Mouse (Mus musculus): Measurements from ENCODE around the gene Lmf2.

Gene Lmf2

DNA sequence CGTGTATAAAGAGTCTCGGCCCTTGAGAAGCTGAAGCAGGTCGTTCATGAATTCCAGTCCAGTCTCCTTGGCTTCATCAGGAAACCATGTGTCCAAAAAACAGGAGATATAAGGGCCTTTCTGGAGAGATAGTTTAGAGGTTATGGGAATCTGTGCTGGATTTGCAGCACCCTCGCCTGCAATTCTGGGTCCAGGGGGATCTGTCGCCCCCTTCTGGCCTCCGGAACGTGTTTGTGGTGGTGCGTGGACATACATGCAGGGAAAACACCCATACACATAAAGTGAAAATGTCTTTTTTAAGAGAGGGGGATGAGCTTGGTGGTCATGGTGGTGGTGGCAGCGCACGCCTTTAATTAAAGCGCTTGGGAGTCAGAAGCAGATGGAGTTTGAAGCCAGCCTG is 39.3 kb downstream of the Lmf2 start:
- Histone ChIP-seq H3K4me1 (replicated peaks; ENCODE audit: low read depth, low read length) (peaks cover 30% of the 10 kb centered on the region), H3K9me3 (ENCODE audit: low read length) (peaks cover under 1% of the 10 kb centered on the region; the same call in 1 of the 2 replicates), H3K27me3 (ENCODE audit: insufficient read depth, low read length) (0 out of 2 replicates have a peak, but pooled peaks cover 3% of the 10 kb centered on the region), H3K4me3 (replicated peaks; ENCODE audit: low read length) (peak overlapping the region; percentile 100), H3K36me3 (ENCODE audit: insufficient read depth, low read length) (no peaks in the 10 kb centered on the region)
- TF ChIP-seq NANOG (IDR thresholded peaks at IDR 0.05; ENCODE audit: borderline replicate concordance, low read length) (no peak), POU5F1 (IDR thresholded peaks at IDR 0.05; ENCODE audit: borderline replicate concordance, low read length) (no peak), CTCF (conservative IDR thresholded peaks at IDR 0.05; ENCODE audit: low read length) (peak; percentile 66)

DNA sequence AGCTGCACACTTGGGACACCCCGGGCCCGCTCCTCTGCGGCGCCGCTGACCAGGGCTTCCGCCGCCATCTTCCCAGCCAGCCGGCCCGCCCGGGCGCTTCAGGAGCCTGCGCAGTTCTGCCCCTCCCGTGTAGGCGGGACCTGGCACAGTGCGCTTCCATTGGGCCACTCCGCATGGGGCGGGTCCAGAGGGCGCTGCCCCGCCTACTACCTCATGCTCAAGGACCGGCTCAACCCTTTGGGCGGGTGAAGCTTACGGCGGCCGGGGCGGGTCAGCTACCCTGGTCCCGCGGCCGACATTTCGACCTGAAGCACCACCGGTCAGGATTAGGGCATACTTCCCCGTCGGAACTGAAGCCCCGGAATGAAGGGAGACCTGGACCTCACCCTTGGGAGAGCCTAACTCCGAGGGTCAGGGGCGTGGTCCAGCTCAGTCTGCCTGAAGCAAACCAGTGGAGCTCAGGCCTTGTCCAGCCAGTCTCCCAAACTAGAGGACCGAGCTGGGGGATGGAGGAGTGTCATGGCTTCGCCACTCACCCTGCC is 40.2 kb downstream of the Lmf2 start, which contains the start of gene Sbf1:
Gene Sbf1 (minus strand): TSS at position 122 of the 542 bp plus-strand sequence.
- Histone ChIP-seq H3K4me1 (replicated peaks; ENCODE audit: low read depth, low read length) (peaks cover 33% of the 10 kb centered on the region), H3K36me3 (ENCODE audit: insufficient read depth, low read length) (no peaks in the 10 kb centered on the region), H3K9me3 (ENCODE audit: low read length) (peaks cover 4% of the 10 kb centered on the region; the same call in 1 of the 2 replicates), H3K27me3 (ENCODE audit: insufficient read depth, low read length) (no peaks in the 10 kb centered on the region), H3K4me3 (replicated peaks; ENCODE audit: low read length) (peak within 1 kb of the TSS; percentile 100)
- no peak for TF ChIP-seq CTCF (conservative IDR thresholded peaks at IDR 0.05; ENCODE audit: low read length)
- no peak for TF ChIP-seq POU5F1 (IDR thresholded peaks at IDR 0.05; ENCODE audit: borderline replicate concordance, low read length)
- no peak for TF ChIP-seq NANOG (IDR thresholded peaks at IDR 0.05; ENCODE audit: borderline replicate concordance, low read length)

DNA sequence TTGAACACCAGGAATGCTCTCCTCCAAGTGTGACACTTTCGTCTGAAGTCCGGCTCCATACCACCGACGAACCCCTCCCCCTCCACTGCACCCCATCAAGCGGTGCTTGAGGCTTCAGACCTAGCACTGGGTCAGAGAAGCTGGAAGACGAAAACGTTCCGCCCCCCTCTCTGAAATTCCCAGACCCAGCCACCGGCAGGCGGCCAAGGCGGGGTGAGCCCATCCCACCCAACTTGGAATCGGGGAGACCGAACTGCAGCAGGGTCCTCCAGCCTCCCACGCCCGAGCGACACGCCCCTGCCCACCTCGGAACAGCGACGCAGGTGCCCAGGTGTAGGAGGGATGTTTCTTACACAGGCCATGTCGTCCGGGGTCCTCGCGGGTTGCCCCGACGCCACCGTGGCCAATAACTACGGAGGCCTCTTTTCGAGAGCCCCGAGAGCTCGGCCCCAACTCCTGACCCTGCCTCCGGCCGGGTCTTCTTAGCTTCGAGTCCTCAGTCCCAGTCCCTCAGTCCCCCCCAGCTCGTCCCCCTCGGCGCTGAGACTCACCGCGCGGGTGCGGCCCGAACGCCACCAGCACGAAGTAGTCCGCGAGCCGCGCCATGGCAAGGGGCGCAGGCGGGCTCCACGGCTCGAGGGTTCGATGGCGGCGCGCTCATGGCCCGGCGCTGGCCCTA is 40.8 kb downstream of the Lmf2 start:
- TF ChIP-seq CTCF (conservative IDR thresholded peaks at IDR 0.05; ENCODE audit: low read length) (no peak), POU5F1 (IDR thresholded peaks at IDR 0.05; ENCODE audit: borderline replicate concordance, low read length) (no peak), NANOG (IDR thresholded peaks at IDR 0.05; ENCODE audit: borderline replicate concordance, low read length) (no peak)
- H3K36me3 ChIP-seq (ENCODE audit: insufficient read depth, low read length), result no peaks in the 10 kb centered on the region
- peak overlapping the region; percentile 100 for H3K4me3 ChIP-seq (replicated peaks; ENCODE audit: low read length)
- H3K9me3 ChIP-seq (ENCODE audit: low read length), result peaks cover 4% of the 10 kb centered on the region; the same call in 1 of the 2 replicates
- H3K4me1 ChIP-seq (replicated peaks; ENCODE audit: low read depth, low read length), result peaks cover 38% of the 10 kb centered on the region
- H3K27me3 ChIP-seq (ENCODE audit: insufficient read depth, low read length), result no peaks in the 10 kb centered on the region

DNA sequence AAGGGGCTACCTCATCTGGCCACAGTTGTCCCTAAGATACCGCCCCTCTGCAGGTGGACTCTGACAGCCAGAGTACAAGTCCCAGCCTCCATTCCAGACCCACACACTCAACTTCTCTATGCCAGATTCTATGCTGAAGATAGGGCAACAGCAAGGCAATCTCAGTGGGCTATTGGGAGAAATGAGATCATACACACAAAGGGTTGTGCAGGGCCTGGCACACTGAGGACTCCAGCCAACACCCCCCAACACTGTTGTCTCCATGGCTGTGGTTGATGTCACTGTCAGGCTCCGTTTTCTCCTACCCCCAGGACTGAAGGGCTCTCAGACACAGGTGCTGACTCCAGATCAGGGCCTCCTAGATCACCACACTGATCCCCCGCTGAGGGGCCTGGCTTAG is 41.4 kb downstream of the Lmf2 start:
- Histone ChIP-seq H3K27me3 (ENCODE audit: insufficient read depth, low read length) (no peaks in the 10 kb centered on the region), H3K4me1 (replicated peaks; ENCODE audit: low read depth, low read length) (peaks cover 42% of the 10 kb centered on the region), H3K9me3 (ENCODE audit: low read length) (peaks cover 4% of the 10 kb centered on the region; the same call in 1 of the 2 replicates), H3K4me3 (replicated peaks; ENCODE audit: low read length) (peak overlapping the region; percentile 100), H3K36me3 (ENCODE audit: insufficient read depth, low read length) (no peaks in the 10 kb centered on the region)
- TF ChIP-seq CTCF (conservative IDR thresholded peaks at IDR 0.05; ENCODE audit: low read length), result no peak
- TF ChIP-seq POU5F1 (IDR thresholded peaks at IDR 0.05; ENCODE audit: borderline replicate concordance, low read length), result no peak
- no peak for TF ChIP-seq NANOG (IDR thresholded peaks at IDR 0.05; ENCODE audit: borderline replicate concordance, low read length)

DNA sequence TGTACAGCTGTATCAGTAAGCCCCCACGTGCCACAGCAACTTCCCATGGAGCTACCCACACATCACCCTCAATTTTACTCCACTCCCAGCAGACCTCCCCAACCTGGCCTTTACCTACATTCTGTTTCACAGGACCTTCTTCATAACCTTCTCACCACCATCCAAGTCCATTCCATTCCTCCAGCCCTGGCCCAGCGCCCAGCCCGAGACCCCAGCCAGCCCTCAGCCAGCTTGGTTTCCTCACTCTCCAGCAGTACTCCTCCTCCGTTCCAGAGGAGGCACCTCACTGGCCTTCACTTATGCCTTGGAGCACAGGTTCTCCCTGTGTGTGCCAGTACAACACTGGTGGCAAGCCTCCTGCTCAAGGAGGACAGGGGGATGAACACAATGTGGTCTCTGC is 42.1 kb downstream of the Lmf2 start:
- Histone ChIP-seq H3K9me3 (ENCODE audit: low read length) (peaks cover 4% of the 10 kb centered on the region; the same call in 1 of the 2 replicates), H3K27me3 (ENCODE audit: insufficient read depth, low read length) (no peaks in the 10 kb centered on the region), H3K4me3 (replicated peaks; ENCODE audit: low read length) (no peak overlapping the region), H3K36me3 (ENCODE audit: insufficient read depth, low read length) (no peaks in the 10 kb centered on the region), H3K4me1 (replicated peaks; ENCODE audit: low read depth, low read length) (peaks cover 49% of the 10 kb centered on the region)
- TF ChIP-seq NANOG (IDR thresholded peaks at IDR 0.05; ENCODE audit: borderline replicate concordance, low read length) (no peak), CTCF (conservative IDR thresholded peaks at IDR 0.05; ENCODE audit: low read length) (no peak), POU5F1 (IDR thresholded peaks at IDR 0.05; ENCODE audit: borderline replicate concordance, low read length) (no peak)

DNA sequence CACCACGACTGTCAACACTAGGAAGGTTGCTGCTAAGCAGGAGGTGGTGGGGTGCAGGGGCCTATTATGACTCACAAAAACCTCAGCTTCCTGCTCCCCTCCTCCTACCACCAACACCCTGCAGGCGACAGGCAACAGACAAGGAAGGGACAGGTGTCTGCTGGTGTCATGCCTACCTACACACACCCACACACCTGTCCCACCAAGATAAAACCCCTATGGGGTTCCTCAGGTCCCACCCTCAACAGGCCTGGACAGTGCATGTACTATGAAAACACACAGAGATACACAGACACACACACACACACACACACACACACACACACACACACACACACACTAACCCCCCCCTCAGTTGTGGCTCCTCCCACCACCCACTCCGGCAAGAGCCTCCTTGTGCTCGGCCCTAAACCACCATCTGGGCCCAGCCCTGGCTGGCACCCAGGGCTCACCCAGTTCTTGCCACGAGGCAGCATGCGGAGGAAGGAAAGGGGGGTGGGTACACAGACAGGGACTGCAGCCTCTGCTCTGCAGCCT is 45.4 kb downstream of the Lmf2 start:
- H3K27me3 ChIP-seq (ENCODE audit: insufficient read depth, low read length), result no peaks in the 10 kb centered on the region
- H3K4me3 ChIP-seq (replicated peaks; ENCODE audit: low read length), result no peak overlapping the region
- TF ChIP-seq NANOG (IDR thresholded peaks at IDR 0.05; ENCODE audit: borderline replicate concordance, low read length) (no peak), POU5F1 (IDR thresholded peaks at IDR 0.05; ENCODE audit: borderline replicate concordance, low read length) (no peak), CTCF (conservative IDR thresholded peaks at IDR 0.05; ENCODE audit: low read length) (no peak)

DNA sequence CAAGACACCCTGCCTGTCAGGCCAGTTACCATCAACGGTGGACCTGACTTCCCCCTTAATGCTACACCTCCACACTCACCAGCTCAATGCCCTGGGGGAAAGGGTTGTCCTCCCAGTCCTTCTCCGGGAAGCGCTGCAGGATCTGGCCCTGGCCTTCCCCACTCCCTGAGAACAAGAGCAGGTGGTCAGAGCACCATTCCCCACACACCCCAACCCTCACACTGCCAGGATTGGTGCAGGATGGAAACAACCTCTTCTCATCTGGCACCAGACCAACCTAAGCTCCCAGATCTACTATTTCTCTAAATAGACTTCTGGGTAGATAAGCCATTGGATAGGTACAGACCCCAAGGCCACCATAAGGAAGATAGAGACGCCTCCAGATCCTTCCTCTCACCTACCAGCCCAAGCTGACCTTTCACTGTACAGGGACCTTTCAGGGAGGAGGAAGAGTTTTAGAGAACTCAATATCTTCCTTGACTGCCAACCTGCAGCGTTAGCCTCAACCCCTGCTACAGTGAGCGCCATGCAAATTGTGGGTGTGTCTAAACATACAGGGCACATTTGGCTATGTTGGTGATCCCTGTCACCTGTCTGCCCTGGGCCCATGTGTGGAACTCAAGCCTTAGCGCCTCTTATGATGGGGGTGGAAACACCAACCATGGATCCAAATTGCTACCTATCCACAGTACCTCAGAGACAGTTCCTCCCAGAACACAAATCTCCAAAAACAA is 46.9 kb downstream of the Lmf2 start:
- TF ChIP-seq CTCF (conservative IDR thresholded peaks at IDR 0.05; ENCODE audit: low read length) (no peak), NANOG (IDR thresholded peaks at IDR 0.05; ENCODE audit: borderline replicate concordance, low read length) (no peak), POU5F1 (IDR thresholded peaks at IDR 0.05; ENCODE audit: borderline replicate concordance, low read length) (no peak)

More for the DNA sequence above, 45.4 kb downstream of the Lmf2 start:
- peaks cover 32% of the 10 kb centered on the region for H3K36me3 ChIP-seq (ENCODE audit: insufficient read depth, low read length)
- H3K9me3 ChIP-seq (ENCODE audit: low read length), result peaks cover 4% of the 10 kb centered on the region; the same call in 1 of the 2 replicates
- peaks cover 68% of the 10 kb centered on the region for H3K4me1 ChIP-seq (replicated peaks; ENCODE audit: low read depth, low read length)

DNA sequence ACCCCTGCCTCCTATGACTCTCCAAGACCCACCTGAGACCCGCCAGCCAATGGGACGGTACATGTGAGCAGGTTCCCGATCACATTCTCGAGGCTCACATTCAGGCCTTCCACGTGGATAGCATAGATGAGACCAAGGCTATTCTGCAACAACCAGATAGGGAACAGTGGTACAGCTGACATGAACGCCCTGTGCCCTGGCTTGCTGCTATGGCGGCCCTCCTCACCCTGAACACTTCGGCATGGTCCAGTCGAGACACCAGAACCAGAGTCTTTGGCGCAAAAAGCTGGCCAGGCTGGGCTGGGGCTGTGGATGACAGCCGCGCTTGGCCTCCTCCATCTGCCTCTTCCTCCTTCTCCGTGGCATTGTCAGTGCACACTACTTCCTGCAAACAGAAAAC is 48.0 kb downstream of the Lmf2 start:
- Histone ChIP-seq H3K36me3 (ENCODE audit: insufficient read depth, low read length) (peaks cover 58% of the 10 kb centered on the region), H3K27me3 (ENCODE audit: insufficient read depth, low read length) (no peaks in the 10 kb centered on the region), H3K4me1 (replicated peaks; ENCODE audit: low read depth, low read length) (peaks cover 56% of the 10 kb centered on the region), H3K9me3 (ENCODE audit: low read length) (peaks cover 4% of the 10 kb centered on the region; the same call in 1 of the 2 replicates), H3K4me3 (replicated peaks; ENCODE audit: low read length) (no peak overlapping the region)
- no peak for TF ChIP-seq POU5F1 (IDR thresholded peaks at IDR 0.05; ENCODE audit: borderline replicate concordance, low read length)
- no peak for TF ChIP-seq CTCF (conservative IDR thresholded peaks at IDR 0.05; ENCODE audit: low read length)
- no peak for TF ChIP-seq NANOG (IDR thresholded peaks at IDR 0.05; ENCODE audit: borderline replicate concordance, low read length)

More for the DNA sequence above, 46.9 kb downstream of the Lmf2 start:
- Histone ChIP-seq H3K36me3 (ENCODE audit: insufficient read depth, low read length) (peaks cover 46% of the 10 kb centered on the region), H3K4me1 (replicated peaks; ENCODE audit: low read depth, low read length) (peaks cover 64% of the 10 kb centered on the region), H3K9me3 (ENCODE audit: low read length) (peaks cover 4% of the 10 kb centered on the region; the same call in 1 of the 2 replicates), H3K4me3 (replicated peaks; ENCODE audit: low read length) (no peak overlapping the region), H3K27me3 (ENCODE audit: insufficient read depth, low read length) (no peaks in the 10 kb centered on the region)
